Mouse (Mus musculus) frontal cortex, postnatal 10 days (tissue): Measurements from ENCODE around the gene Phf7.

Source experiments
- DNase-seq, 2 experiments: peaks; one replicate each; pipeline ENCODE4 v3.0.0; 2022; ENCODE audit warnings: low spot score in 2 of 2, mixed read lengths in 1 of 2

Gene Phf7

GRCm38 (mm10) chr14:31197547-31198516 lies 53.3 kb downstream of the Phf7 start:
- DNase-seq = no peak

GRCm38 (mm10) chr14:31195968-31196367 lies 55.1 kb downstream of the Phf7 start:
- no peak for DNase-seq

DNA sequence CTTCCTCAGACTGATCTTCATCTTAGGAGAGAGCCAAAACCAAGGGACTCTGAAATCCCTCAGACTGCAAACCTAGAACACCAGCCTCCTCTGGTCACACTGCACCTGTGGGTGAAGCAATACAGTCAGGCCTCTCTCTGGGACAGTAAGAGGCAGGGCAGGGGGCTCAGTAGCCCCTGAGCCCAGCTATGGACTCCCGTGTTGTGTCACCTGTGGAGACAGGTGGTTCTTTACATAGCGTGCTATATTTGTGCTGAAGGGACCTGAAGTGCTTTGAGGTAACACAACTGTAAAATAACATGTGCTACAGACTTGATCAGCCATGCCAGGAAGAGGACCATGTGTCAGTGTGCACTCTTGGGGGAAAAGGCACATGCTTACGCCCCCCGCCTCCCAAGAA lies 55.6 kb downstream of the Phf7 start:
- DNase-seq = no peak

DNA sequence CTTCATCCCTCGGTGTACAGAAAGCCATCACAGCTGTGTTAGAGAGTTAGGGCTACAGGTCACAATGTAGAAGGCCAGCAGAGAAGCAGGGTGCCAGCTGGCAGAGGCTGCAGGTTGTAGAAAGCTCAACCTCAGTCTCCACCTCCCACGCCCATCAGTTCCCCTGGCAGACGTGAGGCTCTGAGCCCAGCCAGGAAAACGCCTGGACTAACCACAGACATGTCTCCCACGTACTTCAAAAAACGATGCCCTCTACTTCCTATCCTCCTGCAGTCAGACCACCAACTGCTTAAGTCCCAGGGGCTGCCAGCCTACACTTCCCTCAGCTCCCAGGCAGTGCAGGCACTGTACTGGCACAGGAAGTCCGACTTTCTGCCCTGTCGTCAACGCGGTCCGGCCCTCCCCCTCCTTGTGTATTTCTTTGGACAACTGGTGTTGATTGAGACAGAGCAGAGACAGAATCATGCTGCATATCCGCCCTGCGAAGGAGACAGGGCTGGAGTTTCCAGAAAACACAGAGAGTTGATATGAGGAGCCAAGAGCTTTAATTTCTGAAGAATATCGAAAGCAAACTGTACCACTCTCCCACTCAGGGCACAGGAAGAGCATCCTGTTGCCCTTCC lies 56.1 kb downstream of the Phf7 start:
- no peak for DNase-seq

GRCm38 (mm10) chr14:31194441-31194840 lies 56.7 kb downstream of the Phf7 start:
- DNase-seq = no peak

- DNase-seq = no peak
These were observed 57.3 kb downstream of the Phf7 start for GRCm38 (mm10) chr14:31193791-31194190.

GRCm38 (mm10) chr14:31191936-31192335 lies 59.2 kb downstream of the Phf7 start:
- DNase-seq = no peak

DNA sequence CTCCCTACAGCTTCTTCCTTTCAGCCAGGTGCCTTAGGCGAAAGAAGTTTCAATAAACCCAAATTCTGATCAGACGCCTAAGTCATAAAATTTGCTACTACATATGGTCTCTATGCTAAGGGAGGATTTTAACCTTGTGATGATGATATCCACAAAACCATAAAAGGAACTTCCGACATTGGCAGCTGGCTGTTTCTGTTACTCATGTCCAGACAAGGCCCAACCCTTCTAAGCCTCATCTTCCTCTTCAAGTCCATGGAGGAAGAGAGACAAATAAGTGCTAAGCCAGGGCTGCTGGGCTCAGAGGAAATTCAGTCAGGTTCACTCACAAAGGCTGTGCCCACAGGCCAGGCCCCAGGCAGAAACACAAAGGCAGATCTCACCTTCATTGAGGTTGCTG lies 61.8 kb downstream of the Phf7 start:
- DNase-seq = no peak

GRCm38 (mm10) chr14:31188771-31189181 lies 62.3 kb downstream of the Phf7 start:
- DNase-seq = no peak
